Mouse (Mus musculus) liver, postnatal 0 days (tissue): ENCODE data around the gene Pdcd2l.

Experiments used
- CTCF ChIP-seq: sonication (generic); IDR thresholded peaks from 2 replicates; pipeline ENCODE4 v1.5.1; 2016; ENCODE audit warnings: antibody characterized with exemption, low read depth
- EP300 ChIP-seq: IDR thresholded peaks from 2 replicates; pipeline ENCODE4 v1.6.1; 2016; ENCODE audit warnings: antibody characterized with exemption, low read depth, mild to moderate bottlenecking

DNA sequence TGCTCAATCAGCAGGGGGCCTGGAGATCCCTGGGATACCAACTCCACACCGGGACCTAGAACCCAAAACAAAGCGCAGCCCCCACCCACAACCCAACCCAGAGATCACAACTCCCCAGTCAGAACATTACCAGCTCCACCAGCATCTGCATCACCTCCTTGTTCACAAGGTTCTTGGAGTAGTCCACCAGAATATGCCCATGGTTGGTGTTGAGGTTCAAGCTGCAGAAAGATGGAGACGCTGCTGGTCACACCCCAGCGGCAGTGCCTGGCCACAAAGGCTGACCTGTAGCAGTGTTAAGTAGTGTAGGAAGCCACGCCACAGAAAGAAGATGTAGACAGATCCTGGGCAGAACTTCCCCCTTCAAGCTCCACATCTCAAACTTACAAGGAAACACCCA lies 32.7 kb upstream of the Pdcd2l start:
- no peak for TF ChIP-seq EP300
- TF ChIP-seq CTCF = no peak
